Mouse (Mus musculus): ENCODE results near the gene Drg1.
A peak's percentile ranks its signal among the peaks of the same experiment; 100 is the strongest.
"Not testable (repeated sequence)": the region's sequence is repeated elsewhere in the genome, so short reads cannot be mapped to it uniquely, and the experiment has no call there.

The Drg1 gene

DNA sequence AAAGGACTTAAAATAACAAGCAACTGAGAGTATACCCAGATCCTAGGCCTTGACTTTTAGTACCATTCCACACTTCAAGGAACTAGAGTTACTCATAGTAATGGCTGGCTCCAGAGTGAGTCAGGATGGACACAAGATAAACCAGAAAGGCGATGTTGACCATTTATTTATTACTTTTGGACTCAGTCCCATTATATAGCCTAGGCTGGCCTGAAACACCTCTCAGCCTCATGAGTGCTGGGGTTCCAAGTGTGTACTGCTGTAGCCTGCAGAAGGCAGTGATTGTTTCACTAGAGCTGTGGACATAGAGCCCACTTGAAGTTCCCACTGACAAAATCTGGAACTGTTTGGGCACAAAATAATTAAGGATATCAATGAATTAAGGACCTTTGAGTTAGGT lies 53.7 kb downstream of the Drg1 start:
- DNase-seq (ENCODE audit: low read depth, low spot score), result no peak

DNA sequence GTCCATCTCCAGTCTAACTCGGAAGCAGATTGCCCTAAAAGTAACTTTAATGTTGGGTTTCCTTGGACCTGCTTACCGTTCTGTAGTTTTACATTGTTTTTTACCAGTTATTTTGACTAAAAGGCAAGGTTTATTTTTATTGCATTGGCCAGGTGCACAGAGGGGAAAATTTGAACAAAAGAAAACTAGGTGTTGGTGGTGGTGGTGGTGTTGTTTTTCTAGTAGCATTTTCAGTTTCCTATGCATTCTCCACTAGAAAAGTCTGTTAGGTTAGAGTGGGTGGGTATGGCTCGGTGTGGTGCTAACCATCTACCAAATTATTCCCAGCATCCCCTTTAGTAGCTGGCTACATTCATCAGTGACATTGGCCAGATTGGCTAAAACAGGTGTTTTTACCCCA lies 59.4 kb downstream of the Drg1 start:
- no peak for DNase-seq (ENCODE audit: low read depth, low spot score)

DNA sequence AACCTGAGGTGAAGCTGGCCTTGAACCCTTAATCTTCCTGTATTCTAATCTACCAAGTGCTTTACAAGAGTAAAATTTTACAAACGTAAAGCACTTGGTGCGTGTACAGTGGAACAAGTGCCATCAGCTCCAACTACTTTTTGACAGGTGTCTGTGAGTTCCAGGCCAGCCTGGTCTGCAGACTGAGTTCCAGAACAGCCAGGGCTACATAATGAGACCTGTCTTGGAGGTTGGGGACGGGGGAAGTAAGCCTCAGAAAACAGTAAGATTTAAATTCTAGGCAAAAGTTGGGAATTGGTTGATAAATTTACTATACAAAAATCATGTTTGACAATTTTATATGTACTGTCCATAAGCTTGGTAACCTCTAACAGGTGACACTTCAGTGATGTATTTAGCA lies 61.0 kb downstream of the Drg1 start:
- DNase-seq (ENCODE audit: low read depth, low spot score), result no peak

GRCm38 (mm10) chr11:3203771-3204170 lies 62.4 kb downstream of the Drg1 start:
- DNase-seq (ENCODE audit: low read depth, low spot score), result no peak

DNA sequence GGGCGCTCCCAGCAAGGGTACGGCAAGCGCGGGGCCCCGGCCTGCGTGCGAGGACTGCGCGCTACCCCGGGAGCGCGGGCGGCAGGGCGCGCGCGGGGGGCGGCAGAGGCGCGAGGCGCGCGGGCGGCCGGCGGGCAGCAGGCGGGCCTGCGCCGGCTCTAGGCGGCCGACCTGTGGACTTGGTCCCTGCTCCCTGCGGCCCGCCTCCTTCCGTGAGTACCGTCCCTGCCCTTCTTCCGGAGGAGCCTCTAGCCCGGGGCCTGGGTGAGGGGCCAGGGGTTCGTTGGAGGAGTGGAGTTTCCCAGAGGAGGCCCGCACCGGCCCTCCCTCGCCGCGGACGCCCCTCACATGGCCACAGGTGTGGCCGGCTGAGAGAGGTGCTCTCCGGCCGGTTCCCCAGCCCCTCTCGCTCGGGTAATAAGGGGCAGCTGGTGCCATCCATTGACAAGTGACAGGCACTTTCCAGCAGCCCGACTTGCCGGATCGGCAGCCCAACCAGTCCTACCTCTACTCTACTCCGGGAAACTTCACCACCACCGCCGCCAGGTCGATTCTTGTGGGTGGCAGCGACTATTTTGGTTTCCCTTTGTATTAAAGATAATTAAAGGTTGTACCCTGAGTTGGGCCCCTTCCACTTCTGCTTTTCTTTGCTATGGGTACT lies 63.3 kb downstream of the Drg1 start:
- no peak for DNase-seq (ENCODE audit: low read depth, low spot score)

GRCm38 (mm10) chr11:3202231-3202701 lies 63.9 kb downstream of the Drg1 start, which contains the start of gene Eif4enif1:
Eif4enif1 (plus strand) TSS chr11:3202392.
- peak; percentile 91 for DNase-seq (ENCODE audit: low read depth, low spot score)

- DNase-seq (ENCODE audit: low read depth, low spot score), result no peak
Observed at GRCm38 (mm10) chr11:3201326-3202230, 64.6 kb downstream of the Drg1 start.

DNA sequence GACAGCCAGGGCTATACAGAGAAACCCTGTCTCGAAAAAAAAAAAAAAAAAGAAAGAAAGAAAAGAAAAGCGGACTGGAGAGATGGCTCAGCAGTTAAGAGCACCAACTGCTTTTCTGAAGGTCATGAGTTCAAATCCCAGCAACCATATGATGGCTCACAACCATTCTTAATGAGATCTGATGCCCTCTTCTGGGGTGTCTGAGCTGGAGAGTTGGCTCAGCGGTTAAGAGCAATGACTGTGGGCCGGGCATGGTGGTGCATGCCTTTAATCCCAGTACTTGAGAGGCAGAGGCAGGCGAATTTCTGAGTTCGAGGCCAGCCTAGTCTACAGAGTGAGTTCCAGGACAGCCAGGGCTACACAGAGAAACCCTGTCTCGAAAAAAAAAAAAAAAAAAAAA lies 65.6 kb downstream of the Drg1 start:
- not testable (repeated sequence) for DNase-seq (ENCODE audit: low read depth, low spot score)

GRCm38 (mm10) chr11:3193363-3193762 lies 72.9 kb downstream of the Drg1 start, which contains the start of gene Sfi1:
Sfi1 (minus strand) TSS chr11:3193463.
- no peak for DNase-seq (ENCODE audit: low read depth, low spot score)

DNA sequence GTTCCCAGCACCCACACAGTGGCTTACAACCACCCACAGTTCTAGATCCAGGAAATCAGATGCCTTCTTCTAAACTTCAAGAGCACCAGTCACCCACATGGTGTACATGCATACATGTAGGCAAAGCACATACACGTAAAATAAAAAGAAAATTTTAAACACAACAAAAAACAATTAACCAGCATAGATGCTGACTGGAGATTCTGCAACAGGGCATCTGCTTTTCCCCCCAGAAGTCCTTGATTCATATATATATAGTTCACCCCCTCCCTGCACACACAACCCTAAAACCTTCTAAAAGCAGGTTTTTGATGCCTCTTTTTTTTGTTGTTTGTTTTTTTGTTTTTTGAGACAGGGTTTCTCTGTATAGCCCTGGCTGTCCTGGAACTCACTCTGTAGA lies 83.5 kb downstream of the Drg1 start:
- DNase-seq (ENCODE audit: low read depth, low spot score), result not testable (repeated sequence)

- DNase-seq (ENCODE audit: low read depth, low spot score), result peak; percentile 61
Observed at GRCm38 (mm10) chr11:3181971-3182370, 84.2 kb downstream of the Drg1 start.

DNA sequence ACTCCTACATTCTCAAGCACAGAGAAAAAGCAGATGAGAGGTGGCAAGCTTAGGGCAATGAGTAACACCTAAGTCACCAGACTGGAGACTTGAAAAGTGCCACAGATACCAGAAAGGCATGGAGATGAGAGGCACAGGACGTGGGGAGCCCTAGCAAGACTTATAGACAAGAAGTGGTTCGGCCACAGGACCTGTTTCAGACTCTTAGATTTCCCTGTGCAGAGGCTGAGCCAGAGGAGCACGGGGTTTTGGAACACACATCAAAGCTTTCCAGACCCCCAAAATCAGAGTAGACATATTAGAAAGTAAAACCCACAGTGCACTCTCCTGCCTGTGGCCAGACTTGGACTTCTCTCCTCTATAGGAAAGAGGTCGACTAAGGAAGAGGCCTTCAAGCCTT lies 85.0 kb downstream of the Drg1 start:
- not testable (repeated sequence) for DNase-seq (ENCODE audit: low read depth, low spot score)

DNA sequence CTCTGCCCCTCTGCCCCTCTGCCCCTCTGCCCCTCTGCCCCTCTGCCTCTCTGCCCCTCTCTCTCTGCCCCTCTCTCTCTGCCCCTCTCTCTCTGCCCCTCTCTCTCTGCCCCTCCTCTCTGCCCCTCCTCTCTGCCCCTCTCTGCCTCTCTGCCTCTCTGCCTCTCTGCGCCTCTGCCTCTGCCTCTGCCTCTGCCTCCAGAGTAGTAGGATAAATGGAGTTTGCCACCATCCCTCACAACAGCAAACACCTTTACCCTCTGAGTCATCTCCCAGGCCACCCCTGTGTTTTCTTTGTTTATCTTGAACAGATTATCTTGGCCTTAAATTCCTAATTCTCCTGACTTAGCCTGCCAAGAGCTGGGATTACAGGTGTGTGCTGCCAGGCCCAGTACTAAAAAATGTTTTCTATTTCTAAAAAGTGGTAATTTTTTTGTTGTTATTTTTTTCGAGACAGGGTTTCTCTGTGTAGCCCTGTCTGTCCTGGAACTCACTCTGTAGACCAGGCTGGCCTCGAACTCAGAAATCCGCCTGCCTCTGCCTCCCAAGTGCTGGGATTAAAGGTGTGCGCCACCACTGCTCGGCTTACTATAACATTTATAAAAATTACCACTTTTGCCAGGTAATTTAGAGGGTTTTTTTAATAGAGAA lies 85.6 kb downstream of the Drg1 start:
- DNase-seq (ENCODE audit: low read depth, low spot score), result not testable (repeated sequence)

- DNase-seq (ENCODE audit: low read depth, low spot score), result not testable (repeated sequence)
Observed at GRCm38 (mm10) chr11:3179726-3180092, 86.5 kb downstream of the Drg1 start.

- not testable (repeated sequence) for DNase-seq (ENCODE audit: low read depth, low spot score)
Observed at GRCm38 (mm10) chr11:3178968-3179725, 87.1 kb downstream of the Drg1 start.

DNA sequence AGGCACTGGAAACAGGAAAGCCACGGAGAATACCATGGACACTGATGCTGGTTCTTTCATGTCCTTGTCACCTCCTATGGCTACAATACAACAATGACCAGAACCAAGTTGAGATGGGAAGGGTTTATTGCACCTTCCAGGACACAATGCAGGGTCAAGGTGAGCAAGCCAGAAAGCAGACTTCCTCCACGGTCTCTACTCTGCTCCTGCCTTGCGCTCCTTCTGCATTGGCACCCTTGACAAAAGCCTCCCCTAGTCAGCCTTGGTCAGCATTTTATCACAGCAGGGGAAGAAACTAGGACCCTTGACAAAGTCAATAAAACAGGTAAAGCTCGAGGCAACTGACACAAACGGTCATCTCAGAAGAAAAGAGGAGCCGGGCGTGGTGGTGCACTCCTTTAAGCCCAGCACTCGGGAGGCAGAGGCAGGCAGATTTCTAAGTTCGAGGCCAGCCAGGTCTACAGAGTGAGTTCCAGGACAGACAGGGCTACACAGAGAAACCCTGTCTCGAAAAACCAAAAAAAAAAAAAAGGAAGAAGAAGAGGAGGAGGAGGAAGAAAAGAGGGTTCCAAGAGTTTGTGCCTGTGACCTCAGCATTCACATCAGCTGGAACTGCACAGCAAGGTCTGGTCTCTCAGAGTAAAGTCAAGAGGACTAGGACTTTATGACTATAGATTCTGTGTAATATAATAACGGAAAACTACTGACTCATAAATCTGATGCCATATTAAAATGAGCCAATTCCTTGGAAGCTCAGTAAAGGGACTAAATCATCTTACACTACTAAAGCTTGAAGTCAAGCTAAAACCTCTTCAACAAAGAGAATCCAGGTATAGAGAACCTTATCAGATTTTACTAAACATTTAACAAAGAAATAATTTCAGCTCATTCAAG lies 92.5 kb downstream of the Drg1 start:
- DNase-seq (ENCODE audit: low read depth, low spot score), result not testable (repeated sequence)

GRCm38 (mm10) chr11:3172526-3172925 lies 93.7 kb downstream of the Drg1 start:
- DNase-seq (ENCODE audit: low read depth, low spot score), result not testable (repeated sequence)

- DNase-seq (ENCODE audit: low read depth, low spot score), result not testable (repeated sequence)
Observed at GRCm38 (mm10) chr11:3171931-3172330, 94.3 kb downstream of the Drg1 start.

GRCm38 (mm10) chr11:3169042-3169441 lies 97.2 kb downstream of the Drg1 start:
- DNase-seq (ENCODE audit: low read depth, low spot score), result not testable (repeated sequence)

DNA sequence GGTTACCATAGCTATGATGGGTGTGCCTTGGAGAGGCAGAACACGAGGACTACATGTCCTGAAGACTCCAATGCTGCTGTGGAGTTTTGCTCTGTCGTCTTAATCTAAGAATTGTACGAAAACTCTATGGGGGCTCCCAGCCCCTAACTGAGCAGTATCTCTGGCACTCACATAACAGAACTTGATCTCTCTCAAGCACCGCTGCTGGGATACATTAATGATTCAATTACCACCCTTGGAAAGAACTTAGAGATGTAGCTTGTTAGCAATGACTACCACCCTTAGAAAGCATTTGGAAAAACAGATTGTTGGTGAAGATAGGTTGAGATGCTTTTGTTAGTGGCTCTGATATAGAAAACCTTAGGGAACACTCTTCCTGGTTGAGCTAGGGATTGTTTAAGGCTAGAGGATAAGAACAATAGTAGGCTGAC lies 98.6 kb downstream of the Drg1 start:
- DNase-seq (ENCODE audit: low read depth, low spot score), result not testable (repeated sequence)
